Mouse (Mus musculus) embryo, embryonic 11.5 days (tissue): Measurements from ENCODE around the gene Pam16.

Experiments used
- DNase-seq: peaks from one replicate; pipeline ENCODE4 v3.0.0-alpha.2; 2012; ENCODE audit warnings: low read depth, low spot score

The Pam16 gene

DNA sequence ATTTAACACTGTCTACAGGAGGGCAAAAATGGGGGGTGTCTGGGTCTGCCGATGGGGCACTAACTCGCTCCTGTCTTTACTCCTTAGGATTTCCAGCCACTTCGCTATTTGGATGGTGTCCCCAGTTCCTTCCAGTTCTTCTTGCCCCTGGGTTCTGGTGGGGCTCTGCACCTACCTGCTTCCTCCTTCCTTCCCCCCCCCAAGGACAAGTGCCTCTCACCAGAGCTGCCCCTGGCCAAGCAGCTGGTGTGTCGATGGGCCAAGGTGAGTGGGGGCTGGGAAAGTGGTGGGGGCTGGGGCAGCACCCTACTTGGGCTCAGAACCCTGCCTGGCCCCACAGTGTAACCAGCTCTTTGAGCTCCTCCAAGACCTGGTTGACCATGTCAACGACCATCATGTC is 13.6 kb downstream of the Pam16 start:
- no peak for DNase-seq

DNA sequence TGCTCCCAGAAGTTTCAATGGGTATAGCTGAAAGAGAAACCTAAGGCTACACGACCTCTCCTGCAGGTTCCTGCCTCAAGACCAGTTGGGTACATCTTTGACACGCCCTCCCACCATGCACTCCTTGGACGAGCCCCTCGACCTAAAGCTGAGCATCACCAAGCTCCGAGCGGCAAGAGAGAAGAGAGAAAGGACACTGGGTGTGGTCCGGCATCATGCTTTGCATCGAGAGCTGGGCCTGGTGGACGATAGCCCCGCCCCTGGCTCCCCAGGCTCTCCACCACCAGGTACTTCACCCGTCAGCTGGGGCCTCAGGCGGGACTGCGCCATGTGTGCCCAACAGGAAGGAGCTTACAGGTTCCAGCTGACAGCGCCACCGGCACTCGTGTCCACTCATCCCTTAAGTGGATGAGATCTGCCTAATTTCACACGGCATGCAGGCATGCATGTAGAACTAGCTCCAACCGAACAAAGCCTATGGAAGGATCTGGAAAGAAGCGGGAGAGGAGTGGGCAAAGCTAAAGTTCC is 16.2 kb downstream of the Pam16 start:
- no peak for DNase-seq

DNA sequence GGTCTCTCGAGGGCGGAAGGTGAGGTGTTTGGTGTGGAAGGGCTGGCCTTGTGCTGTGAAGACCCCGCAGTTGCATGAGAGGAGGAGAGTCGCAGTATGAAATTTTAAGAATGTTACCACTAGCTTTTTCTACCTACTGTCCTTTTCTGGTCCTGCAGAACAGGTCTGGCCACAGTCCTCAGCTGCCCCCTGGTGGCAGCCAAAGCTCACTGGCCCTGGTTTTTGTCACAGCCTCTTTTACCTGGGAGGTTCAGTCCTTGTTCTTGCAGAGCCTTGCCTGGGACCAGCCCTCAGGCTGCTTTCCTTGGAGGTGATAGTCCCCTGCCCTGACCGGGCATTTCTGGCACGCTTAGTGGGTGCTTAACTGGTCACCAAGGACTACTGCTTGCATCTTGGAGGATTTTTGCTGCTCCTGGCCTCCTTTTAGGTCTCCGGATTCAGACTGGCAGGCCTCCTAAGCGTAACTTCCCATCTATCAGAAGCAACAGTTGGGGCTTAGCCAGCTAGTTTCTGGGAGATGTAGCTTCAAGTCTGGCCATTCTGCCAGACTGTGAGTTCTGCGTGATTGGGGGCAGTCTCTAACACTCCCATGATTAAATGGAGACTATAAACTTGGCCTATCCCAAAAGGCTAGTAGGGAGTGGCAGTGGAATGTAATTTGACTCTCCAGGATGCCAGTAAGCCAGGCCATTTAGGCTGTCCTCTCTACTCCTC is 16.8 kb downstream of the Pam16 start:
- DNase-seq, result peak; percentile 81

DNA sequence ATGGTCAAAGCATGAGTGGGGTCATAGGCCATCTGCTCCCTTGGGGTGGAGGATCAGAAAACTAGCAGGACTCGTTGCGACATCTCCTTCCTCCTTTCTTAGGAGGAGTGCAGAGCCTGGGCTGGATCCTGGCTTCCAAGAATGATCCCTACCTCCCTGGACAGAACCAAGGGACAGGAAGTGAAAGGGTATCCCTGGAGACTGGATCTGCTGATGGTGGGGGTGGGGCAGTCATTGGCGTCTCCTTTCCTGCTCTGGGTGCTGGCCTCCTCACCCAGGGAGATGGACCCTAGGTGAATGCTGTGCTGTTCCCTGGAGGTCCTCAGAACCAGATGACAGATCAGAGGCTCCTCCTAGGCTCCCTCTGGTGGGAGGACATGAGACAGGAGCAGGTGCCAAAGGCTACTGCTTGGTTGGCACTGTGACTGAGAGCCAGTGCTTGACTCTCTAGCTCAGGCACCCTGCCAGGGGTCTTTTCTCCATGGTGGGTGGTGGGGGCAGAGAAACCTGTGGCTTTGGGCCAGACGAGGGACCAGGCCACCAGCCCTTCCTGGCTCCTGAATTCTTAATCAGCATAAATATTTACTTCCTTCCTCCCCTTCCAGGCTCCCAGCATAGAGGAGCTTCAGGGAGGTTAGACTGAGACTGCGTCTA is 18.2 kb downstream of the Pam16 start:
- no peak for DNase-seq

DNA sequence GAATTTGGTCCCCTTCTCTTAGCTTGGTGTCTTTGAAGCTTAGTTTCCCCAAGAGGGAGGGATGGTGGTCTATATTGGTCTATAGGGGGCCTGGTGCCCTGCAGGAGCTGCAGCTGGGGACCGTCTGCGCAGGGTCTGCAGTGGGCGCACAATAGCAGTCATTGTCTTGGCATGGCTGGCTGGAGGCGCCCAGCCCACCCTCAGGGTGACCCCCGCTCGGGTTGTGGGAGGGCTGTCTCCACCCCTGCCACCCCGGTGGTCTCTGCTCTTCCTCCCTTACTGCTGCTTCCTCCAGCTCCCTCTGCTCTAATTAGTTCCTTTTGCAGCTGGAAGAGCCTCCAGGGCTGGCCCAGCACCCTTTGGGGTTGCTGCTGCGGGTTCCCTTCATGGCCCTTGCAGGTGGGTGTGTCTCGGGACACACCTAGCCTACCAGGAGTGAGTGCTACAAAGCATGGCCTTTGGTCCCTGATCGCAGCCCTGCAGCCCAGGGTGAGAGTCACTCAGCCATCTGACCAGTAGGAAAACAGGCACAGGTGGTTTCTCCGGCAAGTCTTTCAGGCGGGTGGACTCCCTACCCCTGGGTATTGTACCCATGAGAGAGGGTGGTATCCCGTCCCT is 19.2 kb downstream of the Pam16 start:
- no peak for DNase-seq

DNA sequence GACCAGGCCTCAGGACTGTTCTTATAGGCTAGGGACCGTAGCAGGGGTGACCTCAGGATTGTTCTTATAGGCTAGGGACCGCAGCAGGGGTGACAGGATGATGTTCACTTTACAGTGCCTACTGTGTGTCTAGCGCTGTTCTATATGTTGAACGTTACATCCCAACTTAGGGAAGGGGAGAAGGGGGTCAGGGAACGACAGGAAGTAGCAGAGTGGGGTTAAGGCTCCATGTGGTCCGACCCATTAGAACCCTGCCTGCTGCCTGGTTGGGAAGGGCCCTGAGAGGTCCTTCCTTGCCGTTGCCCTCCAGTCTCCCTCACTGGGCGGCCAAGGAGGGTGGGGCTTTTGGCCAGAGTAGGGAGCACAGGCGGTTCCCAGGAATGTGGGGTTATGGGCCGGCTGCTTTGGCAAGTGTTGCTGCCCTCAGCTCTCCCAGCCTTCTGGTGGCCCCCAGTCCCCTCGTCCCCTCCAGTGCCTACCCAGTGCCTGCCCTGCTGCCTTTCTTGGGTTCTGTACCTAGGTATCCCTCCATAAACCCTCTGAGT is 20.4 kb downstream of the Pam16 start:
- DNase-seq, result no peak

DNA sequence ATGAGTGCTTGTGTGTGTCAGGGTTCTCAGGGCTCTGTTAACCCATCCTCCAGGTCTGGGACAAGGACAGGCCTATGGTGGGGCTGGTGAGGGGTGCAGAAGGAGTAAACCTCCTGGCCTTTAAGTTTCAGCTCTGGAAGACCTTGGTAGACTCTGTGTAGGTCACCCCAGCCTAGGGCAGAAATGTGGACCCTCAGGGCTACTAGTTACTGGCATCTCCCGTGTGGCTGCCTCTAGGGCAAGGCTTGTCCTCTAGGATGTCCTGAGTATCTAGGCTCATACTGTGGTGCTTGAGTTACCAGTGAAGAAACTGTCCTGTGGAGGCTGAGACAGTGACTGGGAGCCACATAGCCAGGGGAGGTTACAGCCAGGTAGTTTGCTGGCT is 21.3 kb downstream of the Pam16 start:
- DNase-seq, result no peak

DNA sequence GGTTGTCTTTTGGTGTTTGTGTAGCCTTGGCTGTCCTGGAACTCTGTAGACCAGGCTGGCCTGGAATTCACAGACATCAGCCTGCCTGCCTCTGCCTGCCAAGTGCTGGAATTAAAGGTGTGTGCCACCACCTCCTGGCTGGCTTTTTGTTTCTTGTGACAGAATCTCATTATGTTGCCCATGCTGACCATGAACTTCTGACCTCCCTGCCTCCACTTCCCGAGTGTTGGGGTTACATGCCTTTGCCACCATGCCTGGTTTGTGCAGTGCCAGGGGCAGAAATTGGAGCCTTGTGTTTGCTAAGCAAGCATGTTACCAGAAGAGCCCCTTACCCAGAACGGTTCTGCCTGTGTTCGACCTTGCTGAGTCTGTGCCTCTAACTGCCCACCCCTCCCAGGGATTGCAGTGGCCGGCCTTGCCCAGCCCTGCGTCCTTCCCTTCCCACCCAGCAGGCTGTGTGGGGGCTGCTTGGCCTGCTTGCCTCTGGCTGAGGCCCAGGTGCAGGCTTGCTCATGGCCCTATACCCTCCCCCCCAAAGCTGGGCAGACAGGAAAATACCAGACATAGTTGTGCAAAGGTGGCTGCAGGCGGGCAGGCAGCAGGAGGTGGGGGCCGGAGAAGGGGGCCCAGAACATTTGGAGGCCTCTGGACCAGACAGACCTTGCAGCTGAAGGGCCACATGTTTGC is 21.9 kb downstream of the Pam16 start:
- no peak for DNase-seq

DNA sequence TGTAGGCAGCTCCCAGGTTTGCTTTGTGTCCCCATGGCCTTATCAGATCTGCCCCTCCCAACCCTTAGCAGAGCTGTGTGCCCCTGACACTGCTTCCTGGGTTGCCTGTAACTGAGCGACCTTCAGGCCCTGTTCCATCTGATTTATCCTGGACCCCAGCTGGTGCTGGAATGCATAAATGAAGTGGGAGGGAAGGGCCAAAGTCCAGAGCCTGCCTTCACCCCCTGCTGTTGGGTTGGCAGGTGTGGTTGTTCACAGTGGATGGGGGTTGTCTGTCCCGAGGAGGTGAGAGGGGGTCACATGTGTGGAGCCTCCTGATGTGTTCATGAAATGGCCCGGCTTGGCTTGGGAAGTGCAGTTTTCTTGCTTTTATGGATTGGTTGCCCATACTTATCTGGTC is 22.6 kb downstream of the Pam16 start:
- DNase-seq, result no peak

DNA sequence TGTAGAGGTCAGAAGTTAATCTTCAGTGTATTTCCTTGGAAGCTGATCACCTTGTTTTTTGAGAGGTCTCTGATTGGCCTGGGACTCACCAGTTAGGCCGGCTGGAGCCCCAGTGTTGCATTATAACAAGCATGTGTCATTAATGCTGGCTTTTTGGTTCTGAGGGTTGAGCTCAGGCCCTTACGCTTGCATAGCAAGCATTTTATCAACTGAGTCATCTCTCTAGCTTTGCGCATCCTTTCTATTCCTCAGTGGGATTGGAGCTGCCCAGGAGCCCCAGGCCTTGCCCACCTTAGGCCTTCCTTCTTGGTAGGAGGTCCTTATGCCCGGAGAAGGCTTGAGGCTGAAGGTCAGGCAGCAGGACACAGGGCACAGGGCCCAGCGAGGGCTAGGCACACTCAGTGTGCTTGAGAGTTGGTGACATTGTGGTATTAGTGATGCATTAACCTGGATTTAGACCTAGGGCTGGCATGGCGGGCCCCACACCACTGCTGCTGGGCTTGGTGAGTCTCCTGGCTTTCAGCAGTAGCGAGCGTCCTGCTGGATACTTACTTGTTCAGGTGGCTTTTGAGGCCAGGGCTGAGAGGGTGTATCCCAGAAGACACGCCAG is 24.0 kb downstream of the Pam16 start:
- no peak for DNase-seq

DNA sequence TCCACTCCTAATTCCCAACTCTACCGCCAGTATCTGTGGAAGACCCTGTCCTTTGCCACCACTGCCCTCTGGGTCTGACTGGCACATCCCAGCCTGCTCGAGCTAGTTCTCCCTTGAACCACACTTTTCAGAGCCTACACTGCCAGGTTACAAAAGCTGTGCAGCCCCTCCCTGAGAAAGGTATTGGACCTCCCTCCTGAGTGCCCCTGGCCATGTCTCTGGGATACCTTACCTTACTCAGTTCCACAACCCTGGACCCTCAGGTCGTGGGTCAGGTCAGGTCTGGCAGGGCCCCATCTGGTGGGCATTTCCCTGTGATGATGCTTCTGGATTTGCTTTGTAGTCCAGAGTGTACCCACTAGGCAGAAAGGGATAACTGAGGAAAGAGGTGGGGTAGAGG is 25.2 kb downstream of the Pam16 start:
- no peak for DNase-seq

DNA sequence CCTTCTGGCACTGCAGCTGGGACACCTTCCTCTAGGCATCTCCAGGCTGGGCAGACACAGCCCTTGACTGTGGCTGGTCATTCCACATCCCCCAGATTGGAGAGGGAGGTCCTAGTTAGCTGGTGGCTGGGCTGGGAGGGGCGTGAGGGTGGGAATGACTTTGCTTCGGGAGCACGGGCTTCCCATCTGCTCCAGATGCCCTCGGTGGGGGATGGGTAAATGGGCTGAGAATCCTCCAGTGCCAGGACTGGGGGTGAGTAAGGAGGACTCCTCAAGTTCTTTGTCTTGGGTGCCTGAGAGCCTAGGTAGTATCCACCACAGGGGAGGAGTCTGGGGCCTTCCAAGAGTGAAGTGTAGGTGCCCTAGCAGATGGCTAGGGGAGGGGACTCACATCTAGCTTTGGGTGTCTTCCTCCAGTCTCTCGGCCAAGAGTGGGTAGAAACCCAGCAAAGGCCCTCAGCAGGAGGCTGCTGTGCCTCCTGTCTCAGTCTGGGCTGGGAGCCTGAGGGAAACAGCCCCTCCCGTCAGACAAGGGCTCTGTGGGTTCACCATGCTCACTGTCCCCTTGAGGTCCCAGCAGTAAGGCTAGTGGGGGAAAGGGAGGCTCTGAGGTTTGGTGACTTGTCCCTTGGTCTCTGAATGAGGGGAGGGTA is 25.8 kb downstream of the Pam16 start:
- no peak for DNase-seq

DNA sequence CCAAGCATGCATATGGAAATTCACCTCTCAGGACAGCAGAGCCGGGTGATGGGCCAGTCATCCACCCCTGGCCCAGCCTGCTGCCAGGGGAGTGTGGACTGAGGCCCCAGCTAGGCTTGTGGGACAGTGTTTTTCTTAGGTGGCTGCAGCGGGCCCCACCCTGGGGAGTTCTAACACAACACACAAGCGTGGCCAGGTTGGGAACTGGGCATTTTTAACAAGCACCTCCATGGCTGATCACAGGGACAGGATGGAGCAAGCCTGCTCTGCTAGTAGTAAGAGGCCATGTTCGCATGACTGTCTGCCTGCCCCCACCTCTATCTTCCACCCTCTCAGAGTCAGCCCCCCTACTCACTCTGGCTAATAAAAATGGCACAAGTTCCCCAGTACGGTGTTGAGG is 26.7 kb downstream of the Pam16 start:
- no peak for DNase-seq

DNA sequence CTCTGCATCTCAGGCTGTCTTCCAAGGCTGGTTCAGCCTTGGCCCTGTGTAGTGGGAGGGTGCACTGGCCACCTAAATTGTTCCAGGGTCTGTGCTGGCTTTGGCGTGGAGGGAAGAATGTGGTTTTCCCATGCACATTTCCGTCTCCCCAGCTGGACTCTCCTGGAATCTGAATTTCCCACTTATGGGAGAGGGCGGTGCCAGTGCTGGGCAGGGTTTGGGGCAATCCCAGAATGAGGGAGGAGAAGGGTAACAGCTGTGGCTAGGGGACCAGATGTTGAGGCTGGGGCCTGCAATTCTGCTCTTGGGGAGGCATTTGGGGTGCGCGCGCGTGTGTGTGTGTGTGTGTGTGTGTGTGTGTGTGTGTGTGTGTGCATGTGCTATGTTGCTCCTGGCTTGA is 27.5 kb downstream of the Pam16 start:
- DNase-seq, result no peak

DNA sequence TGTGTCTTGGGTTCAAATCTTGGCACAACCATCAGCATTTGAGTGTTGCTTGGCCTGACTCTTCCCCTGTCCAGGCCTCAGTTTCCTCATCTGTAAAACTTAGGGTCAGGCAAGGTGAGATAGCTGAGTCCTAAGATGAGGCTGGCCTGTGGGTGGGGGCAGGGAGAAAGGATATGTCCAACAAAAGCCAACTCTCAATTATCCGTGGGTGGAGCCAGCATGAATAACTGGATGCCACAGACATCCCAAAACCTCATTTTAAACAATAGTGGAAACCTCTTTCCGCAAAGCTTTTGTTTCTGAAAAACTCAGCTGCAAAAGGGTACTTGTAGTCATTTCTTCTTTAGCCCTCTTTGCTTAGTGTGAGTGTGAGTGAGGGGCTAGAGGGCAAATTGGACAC is 28.0 kb downstream of the Pam16 start:
- no peak for DNase-seq

DNA sequence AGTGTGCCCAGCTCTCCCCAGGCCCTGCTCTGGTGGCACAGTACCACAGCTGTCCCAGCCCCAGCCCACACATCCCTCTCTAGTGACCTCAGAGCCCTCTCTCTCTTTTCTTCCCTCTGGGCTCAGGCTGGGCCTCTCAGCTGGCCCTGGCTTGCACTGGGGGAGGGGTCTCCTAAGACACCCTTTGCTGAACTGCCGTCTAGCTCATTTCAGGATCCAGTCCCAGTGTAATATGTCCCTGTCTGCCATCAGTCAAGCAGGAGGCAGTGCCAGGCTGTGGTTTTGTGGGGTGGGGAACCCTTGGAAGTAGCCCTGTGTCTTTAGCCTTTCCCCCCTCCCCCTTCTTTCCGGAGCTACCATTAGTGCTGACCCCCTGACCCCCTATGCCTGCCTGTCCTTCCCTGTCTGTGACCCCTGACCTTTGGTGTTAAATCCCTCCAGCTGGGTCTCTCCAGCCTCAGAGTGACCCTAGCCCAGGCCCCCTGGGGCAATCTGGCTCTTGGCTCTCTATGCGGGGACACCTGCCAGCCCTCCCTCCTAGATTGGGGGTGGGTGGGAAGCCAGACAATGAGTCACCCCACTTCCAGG is 28.6 kb downstream of the Pam16 start:
- no peak for DNase-seq

DNA sequence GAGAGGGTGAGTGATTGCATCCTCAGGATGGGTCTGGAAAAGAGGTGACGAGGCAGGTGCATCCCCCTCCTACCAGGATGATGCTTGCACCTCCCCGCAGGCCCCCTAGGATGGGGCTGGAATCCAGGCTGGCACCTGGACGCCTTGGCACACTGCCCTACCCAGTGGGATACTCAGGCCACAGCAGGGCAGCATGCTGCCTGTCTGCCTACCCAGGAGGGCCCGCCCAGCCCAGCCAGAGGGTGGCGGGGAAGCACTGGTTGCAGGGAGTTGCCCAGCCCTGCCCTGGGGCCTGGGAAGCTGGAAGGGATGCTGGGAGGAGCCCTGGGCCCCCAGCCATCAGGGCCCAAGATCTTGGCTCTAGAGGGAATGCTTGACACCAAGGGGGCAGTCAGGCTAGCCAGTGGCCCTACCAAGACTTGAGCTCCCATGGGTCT is 29.2 kb downstream of the Pam16 start:
- DNase-seq, result no peak

DNA sequence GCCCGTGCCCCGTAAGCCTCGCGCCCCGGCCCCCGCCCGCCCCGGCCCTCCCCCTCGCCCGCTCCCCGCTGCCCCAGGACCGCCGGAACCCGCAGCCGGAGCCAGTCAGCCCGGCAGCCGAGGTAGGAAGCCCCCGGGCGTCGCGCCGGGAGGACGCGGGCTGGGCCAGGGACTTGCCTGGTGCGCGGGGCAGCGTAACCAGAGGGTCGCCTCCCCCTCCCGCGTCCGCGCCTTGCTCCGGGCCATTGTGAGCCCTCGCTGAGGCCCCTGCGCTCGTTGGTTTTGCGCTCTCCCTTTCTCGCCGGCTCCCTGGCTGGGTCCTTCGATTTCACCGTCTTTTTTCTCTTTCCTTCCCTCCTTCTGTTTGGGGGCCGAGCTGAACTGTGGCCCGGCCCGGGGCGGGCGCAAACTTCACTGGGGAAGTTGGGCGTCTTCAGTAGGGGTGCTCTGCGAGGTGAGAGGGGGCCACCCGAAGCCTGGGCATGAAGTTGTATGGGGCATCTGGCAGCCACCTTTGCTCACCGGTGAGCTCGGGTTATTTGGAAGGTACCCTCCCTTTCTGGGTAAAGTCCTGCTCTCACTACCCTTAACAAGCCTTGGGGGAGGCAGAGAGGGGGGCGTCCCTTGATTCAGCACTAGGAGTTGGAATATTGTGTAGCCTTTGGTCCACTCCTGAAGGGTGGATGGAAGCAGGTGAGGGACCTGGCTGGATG is 29.8 kb downstream of the Pam16 start:
- DNase-seq, result no peak

DNA sequence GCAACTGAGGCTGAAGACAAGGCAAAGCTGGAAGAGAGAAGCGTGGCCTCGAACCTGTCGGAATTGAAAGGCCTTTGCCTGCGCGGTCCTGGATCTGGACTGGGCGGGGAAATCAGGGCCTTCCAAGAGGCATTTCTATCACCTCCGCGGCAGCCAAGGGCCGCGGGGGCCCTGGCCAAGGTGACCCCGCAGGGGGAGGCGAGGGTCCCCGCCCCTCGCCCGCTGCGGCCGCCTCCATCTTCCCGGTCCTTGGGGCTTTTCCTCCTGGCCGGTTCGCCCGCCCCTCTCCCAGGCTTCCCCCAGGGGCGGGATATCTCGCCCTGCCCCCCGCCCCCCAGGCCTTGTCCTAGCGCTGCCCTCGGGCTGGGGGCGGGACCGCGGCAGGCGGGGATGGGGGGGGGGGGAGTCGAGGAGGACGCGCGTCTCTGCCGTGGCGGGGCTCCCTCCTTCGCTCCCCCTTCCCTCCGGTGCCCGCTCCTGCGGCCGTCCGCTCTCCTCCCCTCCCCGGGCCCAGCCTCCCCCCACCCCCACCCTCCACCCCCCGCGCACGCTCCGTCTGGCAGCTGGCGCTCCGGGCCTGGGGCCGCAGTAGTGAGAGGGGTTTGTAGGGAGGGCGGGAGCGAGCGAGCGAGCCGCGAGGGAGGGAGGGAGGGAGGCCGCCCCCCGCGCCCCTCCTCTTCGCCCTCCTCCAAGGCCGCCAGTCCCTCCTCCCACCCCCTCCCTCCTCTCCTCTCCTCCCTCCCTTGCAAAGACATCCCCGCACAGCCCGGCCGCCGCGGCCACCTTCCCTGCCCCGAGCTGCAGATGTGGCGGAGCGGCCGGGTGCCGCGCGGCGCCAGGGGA is 30.6 kb downstream of the Pam16 start, which contains the start of gene Glis2:
Gene Glis2, plus strand, starts transcription at position 743 of the 843 bp plus-strand sequence.
- DNase-seq, result peak; percentile 83
